8 mouse cellular contexts compared by ENCODE assay signal in genomic region chr8:83607661-83608397, GRCm38 (mm10). TPM values are rescaled to one million over a fixed set of nuclear protein-coding genes. Genes with fewer than 3 reads are reported as not detected.
DNase-seq lines count a peak whose midpoint lies in the region; ATAC-seq and TF ChIP-seq lines count a peak whose summit lies in the region.

Gene Tecr, minus strand, starts transcription at chr8:83607971.
Gene Dnajb1, plus strand, starts transcription at chr8:83608193.

- no peaks in the 10 kb centered on the region for H3K27me3 ChIP-seq in embryonic facial prominence, embryonic 13.5 days
- H3K27me3 ChIP-seq in kidney, adult 2 months (replicated peaks; ENCODE audit: control insufficient read depth, insufficient read depth, low read length) = no peaks in the 10 kb centered on the region
- no peaks in the 10 kb centered on the region for H3K27me3 ChIP-seq in limb, embryonic 12.5 days
- H3K27me3 ChIP-seq in midbrain, embryonic 15.5 days (replicated peaks) = no peaks in the 10 kb centered on the region
- no peaks in the 10 kb centered on the region for H3K27me3 ChIP-seq in spleen, adult 2 months (ENCODE audit: control insufficient read depth, insufficient read depth, low read length)

- H3K36me3 ChIP-seq in embryonic facial prominence, embryonic 13.5 days = peaks cover 32% of the 10 kb centered on the region
- H3K36me3 ChIP-seq in kidney, adult 2 months (ENCODE audit: control insufficient read depth, insufficient read depth, low read length) = peaks cover 2% of the 10 kb centered on the region
- peaks cover 33% of the 10 kb centered on the region for H3K36me3 ChIP-seq in limb, embryonic 12.5 days
- peaks cover 28% of the 10 kb centered on the region for H3K36me3 ChIP-seq in midbrain, embryonic 15.5 days (replicated peaks)
- H3K36me3 ChIP-seq in spleen, adult 2 months (ENCODE audit: control insufficient read depth, insufficient read depth, low read length) = peaks cover 21% of the 10 kb centered on the region

- peak; percentile 99 for DNase-seq in 3134 (ENCODE audit: extremely low read depth, insufficient read length, low spot score)
- DNase-seq in adrenal gland, postnatal 36 days = peak; percentile 100
- DNase-seq in heart, adult 18-20 months = peak; percentile 98 to 100
- DNase-seq in kidney, adult 2 months = peak; percentile 100
- peak; percentile 98 to 100 for DNase-seq in spleen, adult 2 months (ENCODE audit: low read depth in 1 of 2, low spot score in 2 of 2)

- peak within 1 kb of the TSS; percentile 83 for H3K4me2 ChIP-seq in embryonic facial prominence, embryonic 13.5 days
- H3K4me2 ChIP-seq in limb, embryonic 12.5 days = peak within 1 kb of the TSS; percentile 77
- peak within 1 kb of the TSS; percentile 81 for H3K4me2 ChIP-seq in midbrain, embryonic 15.5 days

- TF ChIP-seq POLR2A in kidney, adult 2 months (IDR thresholded peaks at IDR 0.05; ENCODE audit: low read depth, low read length) = peak; percentile 96
- peak; percentile 98 for TF ChIP-seq POLR2A in spleen, adult 2 months (IDR thresholded peaks at IDR 0.05; ENCODE audit: low read depth, low read length)

- no peaks in the 10 kb centered on the region for H3K9me3 ChIP-seq in embryonic facial prominence, embryonic 13.5 days
- no peaks in the 10 kb centered on the region for H3K9me3 ChIP-seq in limb, embryonic 12.5 days
- no peaks in the 10 kb centered on the region for H3K9me3 ChIP-seq in midbrain, embryonic 15.5 days

- H3K4me1 ChIP-seq in embryonic facial prominence, embryonic 13.5 days = peaks cover 24% of the 10 kb centered on the region
- peaks cover 11% of the 10 kb centered on the region for H3K4me1 ChIP-seq in kidney, adult 2 months (ENCODE audit: control insufficient read depth, insufficient read depth, low read length)
- peaks cover 20% of the 10 kb centered on the region for H3K4me1 ChIP-seq in limb, embryonic 12.5 days (replicated peaks)
- peaks cover 25% of the 10 kb centered on the region for H3K4me1 ChIP-seq in midbrain, embryonic 15.5 days
- H3K4me1 ChIP-seq in spleen, adult 2 months (ENCODE audit: control insufficient read depth, insufficient read depth, insufficient read length) = peaks cover 11% of the 10 kb centered on the region; the same call in 1 of the 2 replicates

- H3K4me3 ChIP-seq in embryonic facial prominence, embryonic 13.5 days = peak within 1 kb of the TSS; percentile 77
- peak within 1 kb of the TSS; percentile 86 for H3K4me3 ChIP-seq in kidney, adult 2 months (ENCODE audit: insufficient read depth, low read depth, low read length)
- H3K4me3 ChIP-seq in limb, embryonic 12.5 days (replicated peaks) = peak within 1 kb of the TSS; percentile 75
- peak within 1 kb of the TSS; percentile 79 for H3K4me3 ChIP-seq in midbrain, embryonic 15.5 days
- H3K4me3 ChIP-seq in spleen, adult 2 months (ENCODE audit: extremely low read depth, insufficient read depth, insufficient read length) = peak within 1 kb of the TSS; percentile 92

- peak; percentile 96 for ATAC-seq in embryonic facial prominence, embryonic 13.5 days (ENCODE audit: insufficient number of reproducible peaks, insufficient read depth, low FRiP score, low TSS enrichment, low read depth)
- ATAC-seq in limb, embryonic 12.5 days (ENCODE audit: insufficient number of reproducible peaks, insufficient read depth, low FRiP score, low TSS enrichment, low read depth) = peak; percentile 97
- peak; percentile 98 for ATAC-seq in midbrain, embryonic 15.5 days (replicated peaks)

- under 1% methylated on average over 69 of the region's 69 CpGs for WGBS in embryonic facial prominence, embryonic 13.5 days
- whole genome bisulfite sequencing in kidney, adult 2 months = under 1% methylated on average over 69 of the region's 69 CpGs
- WGBS in limb, embryonic 12.5 days = under 1% methylated on average over 69 of the region's 69 CpGs
- under 1% methylated on average over 69 of the region's 69 CpGs for WGBS in midbrain, embryonic 15.5 days
- WGBS in spleen, adult 2 months = under 1% methylated on average over 69 of the region's 69 CpGs

- TF ChIP-seq CTCF in kidney, adult 2 months (conservative IDR thresholded peaks at IDR 0.05; ENCODE audit: insufficient read depth, insufficient read length, low read depth, low read length) = no peak
- TF ChIP-seq CTCF in spleen, adult 2 months (IDR thresholded peaks at IDR 0.05; ENCODE audit: extremely low read depth, insufficient read depth, insufficient read length, insufficient replicate concordance) = no peak

- peak within 1 kb of the TSS; percentile 87 for H3K9ac ChIP-seq in embryonic facial prominence, embryonic 13.5 days
- H3K9ac ChIP-seq in limb, embryonic 12.5 days (replicated peaks) = peak within 1 kb of the TSS; percentile 88
- peak within 1 kb of the TSS; percentile 79 for H3K9ac ChIP-seq in midbrain, embryonic 15.5 days

- H3K27ac ChIP-seq in embryonic facial prominence, embryonic 13.5 days = peak within 1 kb of the TSS; percentile 99
- H3K27ac ChIP-seq in kidney, adult 2 months (ENCODE audit: insufficient read depth, low read depth, low read length) = peak within 1 kb of the TSS; percentile 74
- peak within 1 kb of the TSS; percentile 97 for H3K27ac ChIP-seq in limb, embryonic 12.5 days
- peak within 1 kb of the TSS; percentile 98 for H3K27ac ChIP-seq in midbrain, embryonic 15.5 days
- H3K27ac ChIP-seq in spleen, adult 2 months (ENCODE audit: insufficient read depth, low read length) = peak within 1 kb of the TSS; percentile 96

RNA-seq across cellular contexts. Expression of gene Tecr, which starts in this region (rescaled TPM):
- 100 to 1,000 TPM; 450 to 470 TPM for total RNA-seq in adrenal gland, postnatal 36 days (2021)
- polyA plus RNA-seq in embryonic facial prominence, embryonic 13.5 days (2015; fragmentation: Nextera tagmentation; extraction: Ambion mirVana) = 545 and 624 TPM in 2 replicates
- 100 to 1,000 TPM; 487 to 510 TPM for total RNA-seq in heart, adult 18-20 months (2021)
- 793 and 827 TPM in 2 replicates for polyA plus RNA-seq in kidney, adult 2 months (2012; rRNA removed)
- polyA plus RNA-seq in limb, embryonic 12.5 days (2016; fragmentation: Nextera tagmentation; extraction: Ambion mirVana) = 577 and 580 TPM in 2 replicates
- 1,118 and 1,124 TPM in 2 replicates for polyA plus RNA-seq in midbrain, embryonic 15.5 days (2015; fragmentation: Nextera tagmentation; extraction: Ambion mirVana)
- 309 and 381 TPM in 2 replicates for polyA plus RNA-seq in spleen, adult 2 months (2012; rRNA removed)

RNA-seq across cellular contexts. Expression of gene Dnajb1, which starts in this region (rescaled TPM):
- total RNA-seq in adrenal gland, postnatal 36 days (2021) = 10 to 100 TPM; 38.5 to 57.2 TPM
- polyA plus RNA-seq in embryonic facial prominence, embryonic 13.5 days (2015; fragmentation: Nextera tagmentation; extraction: Ambion mirVana) = 63.2 and 68.8 TPM in 2 replicates
- total RNA-seq in heart, adult 18-20 months (2021) = 10 to 100 TPM; 20.0 to 22.3 TPM
- polyA plus RNA-seq in kidney, adult 2 months (2012; rRNA removed) = 32.2 and 33.2 TPM in 2 replicates
- polyA plus RNA-seq in limb, embryonic 12.5 days (2016; fragmentation: Nextera tagmentation; extraction: Ambion mirVana) = 68.4 and 72.8 TPM in 2 replicates
- 65.2 and 65.5 TPM in 2 replicates for polyA plus RNA-seq in midbrain, embryonic 15.5 days (2015; fragmentation: Nextera tagmentation; extraction: Ambion mirVana)
- 24.9 and 30.8 TPM in 2 replicates for polyA plus RNA-seq in spleen, adult 2 months (2012; rRNA removed)

Comparison
In these comparisons a context has a peak if more than half of its experiments do, and no peak if none do; other contexts are left out.
1. Peak in every context shown above with its lines: DNase-seq, ATAC-seq, H3K4me3 ChIP-seq and H3K27ac ChIP-seq.